Mouse (Mus musculus) embryonic facial prominence, embryonic 14.5 days (tissue): ENCODE measurements at regions not wholly inside any gene's neighbourhood (a gene's known extent, or its start where the extent isn't known, plus 50 kb on each side); places are given as distances from the start of the nearest gene placed in this dataset.

Source experiments
- ATAC-seq: fragments of 200-750 bp; cut with Nextera tagmentation; 2 replicates; pipeline ENCODE4 v1.8.0; 2017; ENCODE audit warnings: low read depth, moderate number of reproducible peaks, moderate TSS enrichment
- DNase-seq: peaks from one replicate; pipeline ENCODE4 v3.0.0-alpha.2; 2015; ENCODE audit warnings: low spot score
- H3K27ac ChIP-seq: fragments of 300-500 bp; sonication (generic); replicated peaks from 2 replicates; pipeline ENCODE4 v1.5.1; 2014; ENCODE audit warnings: low read depth, mild to moderate bottlenecking, low read length, moderate library complexity
- H3K27me3 ChIP-seq: fragments of 300-500 bp; sonication (generic); replicated peaks from 2 replicates; pipeline ENCODE4 v1.6.1; 2014; ENCODE audit warnings: low read length; ENCODE audit not compliant: control insufficient read depth, insufficient read depth
- H3K36me3 ChIP-seq: fragments of 300-500 bp; sonication (generic); 2 replicates; pipeline ENCODE4 v1.6.1; 2014; ENCODE audit warnings: low read length, mixed read lengths; ENCODE audit not compliant: control insufficient read depth, insufficient read depth
- H3K4me1 ChIP-seq: fragments of 300-500 bp; sonication (generic); 2 replicates; pipeline ENCODE4 v1.6.1; 2014; ENCODE audit warnings: antibody characterized with exemption, low read length; ENCODE audit not compliant: control insufficient read depth, insufficient read depth
- H3K4me2 ChIP-seq: fragments of 300-500 bp; sonication (generic); 2 replicates; pipeline ENCODE4 v1.6.1; 2014; ENCODE audit warnings: low read depth, mild to moderate bottlenecking, low read length, moderate library complexity, mixed read lengths
- H3K4me3 ChIP-seq: fragments of 300-500 bp; sonication (generic); 2 replicates; pipeline ENCODE4 v1.5.1; 2014; ENCODE audit warnings: low read depth, mild to moderate bottlenecking, low read length
- H3K9ac ChIP-seq: fragments of 300-500 bp; sonication (generic); 2 replicates; pipeline ENCODE4 v1.6.1; 2014; ENCODE audit warnings: low read depth, mild to moderate bottlenecking, low read length, moderate library complexity, mixed read lengths
- H3K9me3 ChIP-seq: fragments of 300-500 bp; sonication (generic); 2 replicates; pipeline ENCODE4 v1.6.1; 2016; ENCODE audit warnings: low read length; ENCODE audit not compliant: control insufficient read depth
- WGBS: fragments of 180-500 bp; shearing (Covaris S2); extraction: QIAGEN DNeasy Blood & Tissue Kit; methylation state at CpG from one replicate; pipeline ENCODE4 v1.1.7; 2014; 5-methylcytosine and 5-hydroxymethylcytosine counted together

- H3K9ac ChIP-seq: no peak overlapping the region
- WGBS: 88% methylated on average over 6 of the region's 6 CpGs
- H3K36me3 ChIP-seq: no peaks in the 10 kb centered on the region
- H3K27ac ChIP-seq: no peak overlapping the region
- no peak overlapping the region for H3K4me2 ChIP-seq
- ATAC-seq: no peak
- no peak for DNase-seq
- no peaks in the 10 kb centered on the region for H3K9me3 ChIP-seq
- no peak overlapping the region for H3K4me3 ChIP-seq
- H3K4me1 ChIP-seq: no peaks in the 10 kb centered on the region
- H3K27me3 ChIP-seq: no peaks in the 10 kb centered on the region
Measured at GRCm38 (mm10) chr2:51682177-51682576, 54.9 kb downstream of the Tas2r134 start.

DNA sequence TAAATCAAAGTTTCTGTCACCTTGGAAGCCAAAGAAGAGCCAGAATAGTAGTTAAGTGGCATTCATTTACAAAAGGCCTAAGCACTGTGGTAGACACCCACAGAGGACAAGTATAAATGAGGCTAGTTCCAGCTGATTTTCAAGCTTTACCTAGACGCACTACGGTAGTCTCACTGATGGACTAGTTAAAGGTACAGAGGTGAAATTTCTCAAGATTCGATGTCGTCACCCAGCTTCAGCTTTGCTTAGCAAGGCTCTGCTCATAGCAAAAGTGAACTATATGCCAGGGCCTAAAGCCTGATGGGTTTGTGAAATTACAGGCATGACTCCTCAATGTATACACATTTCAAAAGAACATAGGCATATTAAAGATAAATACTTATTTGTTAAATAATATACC, 55.4 kb downstream of the Tas2r134 start:
- H3K4me1 ChIP-seq: no peaks in the 10 kb centered on the region
- H3K9me3 ChIP-seq: no peaks in the 10 kb centered on the region
- no peak for ATAC-seq
- no peak overlapping the region for H3K9ac ChIP-seq
- no peak overlapping the region for H3K4me3 ChIP-seq
- DNase-seq: no peak
- H3K36me3 ChIP-seq: no peaks in the 10 kb centered on the region
- H3K4me2 ChIP-seq: no peak overlapping the region
- WGBS: 88% methylated on average over 4 of the region's 4 CpGs
- H3K27me3 ChIP-seq: no peaks in the 10 kb centered on the region
- H3K27ac ChIP-seq: no peak overlapping the region

DNA sequence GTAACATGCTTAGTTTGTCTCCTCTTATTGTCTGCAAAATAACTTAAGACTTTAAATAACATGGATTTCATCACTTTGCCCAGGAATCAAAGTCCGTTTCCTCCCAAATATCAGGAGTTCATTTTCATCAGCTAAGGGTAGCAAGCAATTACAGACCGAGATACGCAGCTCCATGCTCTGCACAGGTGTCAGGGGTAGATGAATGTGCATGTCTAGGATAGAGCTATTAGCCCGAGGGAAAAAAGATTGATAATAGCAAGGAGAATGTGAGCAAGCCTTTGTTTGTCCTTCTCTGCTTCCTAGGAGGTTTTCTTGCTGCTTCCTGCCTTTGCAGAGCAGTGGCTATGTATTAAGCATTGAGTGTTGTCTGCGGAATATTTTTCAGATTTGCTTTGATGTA, 77.8 kb downstream of the Tas2r134 start:
- Histone ChIP-seq H3K4me2 (no peak overlapping the region), H3K4me1 (no peaks in the 10 kb centered on the region), H3K9ac (no peak overlapping the region), H3K36me3 (no peaks in the 10 kb centered on the region), H3K27ac (no peak overlapping the region), H3K4me3 (no peak overlapping the region), H3K27me3 (no peaks in the 10 kb centered on the region), H3K9me3 (no peaks in the 10 kb centered on the region)
- WGBS: 60% methylated on average over 5 of the region's 5 CpGs
- ATAC-seq (no peak), DNase-seq (no peak)

GRCm38 (mm10) chr2:51708701-51709100, 81.4 kb downstream of the Tas2r134 start:
- Histone ChIP-seq H3K4me1 (no peaks in the 10 kb centered on the region), H3K4me2 (no peak overlapping the region), H3K9ac (no peak overlapping the region), H3K27me3 (no peaks in the 10 kb centered on the region), H3K4me3 (no peak overlapping the region), H3K9me3 (no peaks in the 10 kb centered on the region), H3K36me3 (no peaks in the 10 kb centered on the region), H3K27ac (no peak overlapping the region)
- no peak for DNase-seq
- ATAC-seq: no peak
- WGBS: 59% methylated on average over 2 of the region's 2 CpGs

DNA sequence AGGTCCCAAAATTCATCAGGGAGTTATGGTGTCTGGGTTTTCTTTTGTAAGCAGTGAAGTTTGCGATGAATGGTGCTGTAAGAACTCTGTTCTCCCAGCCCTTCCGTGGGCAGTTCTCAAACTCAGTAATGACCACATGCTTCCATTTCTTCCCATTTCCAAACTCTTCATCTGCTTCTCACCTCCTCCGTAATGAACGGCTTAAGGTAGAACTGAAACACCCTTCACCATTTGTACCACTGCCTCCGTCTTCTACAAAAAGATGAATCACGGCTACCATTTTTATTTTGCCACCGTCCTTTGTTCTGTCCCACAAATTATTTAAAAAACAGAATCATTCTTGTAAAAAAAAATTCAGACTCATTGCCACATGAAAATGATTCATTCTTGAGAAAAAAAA, 85.3 kb downstream of the Tas2r134 start:
- Histone ChIP-seq H3K9me3 (no peaks in the 10 kb centered on the region), H3K27me3 (no peaks in the 10 kb centered on the region), H3K4me1 (no peaks in the 10 kb centered on the region), H3K4me2 (no peak overlapping the region), H3K36me3 (no peaks in the 10 kb centered on the region), H3K9ac (no peak overlapping the region), H3K4me3 (no peak overlapping the region), H3K27ac (no peak overlapping the region)
- 94% methylated on average over 7 of the region's 7 CpGs for WGBS
- DNase-seq (no peak), ATAC-seq (no peak)

DNA sequence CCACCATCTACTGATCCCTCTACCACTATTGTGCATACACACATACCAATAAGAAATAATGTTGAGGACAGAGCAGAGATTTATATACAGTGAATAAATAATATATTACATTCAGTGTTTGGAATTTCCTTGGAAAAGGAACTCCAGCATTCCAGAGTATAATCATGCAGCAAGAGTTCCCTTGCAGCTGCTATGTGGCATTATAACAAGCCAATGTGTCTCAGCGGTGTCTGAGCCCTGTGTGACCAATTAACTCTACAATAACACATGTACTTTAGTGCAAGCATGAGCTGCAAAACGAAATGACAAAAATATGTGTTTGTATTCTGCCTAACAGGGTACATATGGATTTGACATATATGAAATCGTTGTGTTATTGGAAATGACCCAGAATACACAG, 103.5 kb downstream of the Tas2r134 start:
- DNase-seq: peak; percentile 86
- no peak overlapping the region for H3K4me2 ChIP-seq
- H3K9ac ChIP-seq: no peak overlapping the region
- peak; percentile 50 for ATAC-seq
- H3K27me3 ChIP-seq: no peaks in the 10 kb centered on the region
- no peaks in the 10 kb centered on the region for H3K9me3 ChIP-seq
- 0 out of 2 replicates have a peak, but pooled peaks cover 3% of the 10 kb centered on the region for H3K4me1 ChIP-seq
- H3K27ac ChIP-seq: no peak overlapping the region
- no peak overlapping the region for H3K4me3 ChIP-seq
- H3K36me3 ChIP-seq: no peaks in the 10 kb centered on the region
- WGBS: 42% methylated on average over 3 of the region's 3 CpGs

DNA sequence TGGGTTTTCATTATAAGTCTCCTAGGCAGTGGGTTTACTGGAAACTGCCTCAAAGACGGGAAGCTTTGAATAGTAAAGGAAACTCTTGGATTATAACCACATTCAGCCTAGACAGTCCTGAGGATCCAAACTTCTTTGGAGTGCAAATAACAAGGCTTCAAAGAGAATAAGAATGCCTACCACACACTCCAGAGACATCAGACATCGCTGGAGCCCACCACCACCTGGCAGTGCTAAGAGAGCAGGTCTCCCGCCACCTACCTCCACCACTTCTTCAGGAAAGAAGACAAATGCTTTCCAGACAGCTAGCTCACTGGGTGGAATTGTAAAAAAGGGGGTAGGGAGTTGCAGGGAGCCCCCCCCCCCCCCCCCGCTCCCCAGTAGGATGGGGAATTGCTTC, 104.4 kb downstream of the Tas2r134 start:
- H3K9me3 ChIP-seq: no peaks in the 10 kb centered on the region
- H3K27me3 ChIP-seq: no peaks in the 10 kb centered on the region
- H3K4me2 ChIP-seq: no peak overlapping the region
- no peak overlapping the region for H3K27ac ChIP-seq
- DNase-seq (no peak), ATAC-seq (no peak)
- H3K4me1 ChIP-seq: peaks cover 7% of the 10 kb centered on the region; the same call in 1 of the 2 replicates
- no peak overlapping the region for H3K4me3 ChIP-seq
- no peak overlapping the region for H3K9ac ChIP-seq
- 40% methylated on average over 3 of the region's 4 CpGs for WGBS
- no peaks in the 10 kb centered on the region for H3K36me3 ChIP-seq

DNA sequence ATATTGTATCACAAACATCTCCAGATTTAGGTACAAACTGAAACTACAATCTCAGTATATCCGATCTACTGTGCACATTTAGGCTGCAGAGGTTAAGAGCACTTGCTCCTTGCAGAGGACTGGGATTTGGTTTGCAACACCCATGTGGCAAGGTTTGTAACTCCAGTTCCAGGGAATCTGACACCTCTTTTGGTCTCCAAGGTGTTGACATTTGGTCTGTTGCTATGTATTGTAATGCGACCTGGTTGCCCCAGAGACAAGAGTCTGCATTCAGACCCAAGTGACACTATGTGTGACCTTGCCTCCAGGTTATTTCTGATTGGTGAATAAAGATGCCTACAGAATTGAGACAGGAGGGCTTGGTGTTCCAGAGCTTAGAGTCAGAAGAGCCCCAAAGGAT, 105.0 kb downstream of the Tas2r134 start:
- no peaks in the 10 kb centered on the region for H3K36me3 ChIP-seq
- 46% methylated on average over 2 of the region's 2 CpGs for WGBS
- no peaks in the 10 kb centered on the region for H3K27me3 ChIP-seq
- no peak overlapping the region for H3K27ac ChIP-seq
- DNase-seq (no peak), ATAC-seq (no peak; the same call in 1 of the 2 replicates)
- no peak overlapping the region for H3K9ac ChIP-seq
- H3K4me2 ChIP-seq: no peak overlapping the region
- H3K9me3 ChIP-seq: no peaks in the 10 kb centered on the region
- H3K4me1 ChIP-seq: peaks cover 7% of the 10 kb centered on the region; the same call in 1 of the 2 replicates
- no peak overlapping the region for H3K4me3 ChIP-seq

DNA sequence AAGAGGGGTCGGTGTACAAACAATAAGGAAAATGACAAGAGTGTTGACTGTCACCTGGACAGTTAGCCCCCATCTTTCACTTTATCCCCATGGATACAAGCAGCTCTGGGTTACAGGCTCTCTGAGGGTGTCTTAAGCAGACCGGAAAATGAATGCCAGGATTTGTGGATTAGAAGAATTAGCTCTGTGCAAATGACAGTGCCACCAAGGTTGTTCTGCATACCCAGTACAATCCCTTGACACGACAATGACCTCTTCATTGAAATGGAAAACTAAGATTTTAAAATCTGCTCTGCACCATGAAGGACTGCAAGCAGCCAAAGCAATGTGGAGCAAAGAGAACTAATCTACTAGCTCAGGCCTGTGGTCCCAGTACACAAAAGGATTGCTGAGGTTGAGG, 105.9 kb downstream of the Tas2r134 start:
- DNase-seq: no peak
- Histone ChIP-seq H3K4me3 (no peak overlapping the region), H3K27me3 (no peaks in the 10 kb centered on the region), H3K9me3 (no peaks in the 10 kb centered on the region), H3K4me2 (no peak overlapping the region), H3K36me3 (no peaks in the 10 kb centered on the region), H3K4me1 (peaks cover 7% of the 10 kb centered on the region; the same call in 1 of the 2 replicates), H3K27ac (no peak overlapping the region), H3K9ac (no peak overlapping the region)
- no peak for ATAC-seq
- 56% methylated on average over 3 of the region's 3 CpGs for WGBS
